Mouse (Mus musculus) megakaryocyte, embryonic 14.5 days (primary cell): Measurements from ENCODE around the gene Col4a4.

Experiments
- FLI1 ChIP-seq: IDR thresholded peaks from 2 replicates; pipeline ENCODE4 v1.6.1; 2012; ENCODE audit warnings: low read length, inconsistent platforms, mixed read lengths
- GATA1 ChIP-seq: IDR thresholded peaks from 3 replicates; pipeline ENCODE4 v1.6.1; 2012; ENCODE audit warnings: mixed read lengths, low read length, inconsistent platforms, borderline replicate concordance

DNA sequence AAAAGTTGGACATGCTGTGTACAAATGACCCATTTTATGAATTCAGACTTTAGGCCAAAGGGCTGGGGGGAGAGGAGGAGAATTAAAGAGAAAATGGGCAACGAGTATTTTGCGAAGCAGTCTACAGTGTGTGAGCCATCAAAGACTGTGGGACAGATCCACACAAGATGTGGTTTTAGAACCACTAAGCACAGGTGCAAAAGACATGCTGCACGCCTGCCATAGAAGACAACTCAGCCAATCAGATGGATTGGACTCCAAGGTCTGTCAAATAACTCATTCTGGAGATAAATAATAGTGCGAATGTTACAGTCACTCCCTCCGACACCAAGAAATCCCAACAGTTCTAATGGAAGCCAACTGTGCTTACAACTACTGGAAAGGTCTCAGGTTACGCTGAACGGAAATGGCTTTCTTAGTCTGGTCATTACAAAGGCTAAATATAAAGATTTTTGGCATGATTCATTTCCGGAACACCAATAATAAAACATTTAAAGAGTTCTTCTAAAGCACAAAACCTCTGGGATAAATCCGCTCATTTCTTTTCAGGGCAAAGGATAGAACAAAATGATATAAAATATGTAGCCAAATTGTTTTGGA, 25.5 kb upstream of the Col4a4 start:
- TF ChIP-seq GATA1 (no peak), FLI1 (no peak)
